Mouse (Mus musculus) heart, embryonic 10.5 days (tissue): ENCODE measurements around the gene Cxcl2. TPM values are rescaled to one million over a fixed set of nuclear protein-coding genes. Genes with fewer than 3 reads are reported as not detected.

ENCODE experiments used
- polyA plus RNA-seq: library from polyadenylated mRNA; unstranded; fragments of >200 nt; fragmentation: Nextera tagmentation; extraction: Ambion mirVana; gene quantifications from 2 replicates; pipeline ENCODE4 v1.2.1, GENCODE M21; 2016

Gene Cxcl2
- polyA plus RNA-seq, 1 experiment from 2014 or later, result not detected

Other genes starting within 250 kb of the Cxcl2 start
- gene Cxcl5, start 144.5 kb upstream of the Cxcl2 start, polyA plus RNA-seq, result 0.21 TPM in 1 of 2 replicates, not detected in the other
- 9.8 and 13.4 TPM in 2 replicates for gene Ppbp, start 135.4 kb upstream of the Cxcl2 start, polyA plus RNA-seq
- 72.7 and 81.1 TPM in 2 replicates for gene Pf4, start 131.4 kb upstream of the Cxcl2 start, polyA plus RNA-seq
- gene Cxcl3, start 117.8 kb upstream of the Cxcl2 start, polyA plus RNA-seq, result 0.13 TPM in 1 of 2 replicates, not detected in the other
- 0.15 TPM in 1 of 2 replicates, not detected in the other for gene Cxcl15, start 109.3 kb upstream of the Cxcl2 start, polyA plus RNA-seq
- gene Cxcl1, start 12.6 kb upstream of the Cxcl2 start, polyA plus RNA-seq, result 0.24 TPM in 1 of 2 replicates, not detected in the other
- 28.1 and 34.1 TPM in 2 replicates for gene Mthfd2l, start 27.2 kb downstream of the Cxcl2 start, polyA plus RNA-seq
- gene Epgn, start 123.6 kb downstream of the Cxcl2 start, polyA plus RNA-seq, result 0.07 and 0.14 TPM in 2 replicates
- gene Ereg, start 170.8 kb downstream of the Cxcl2 start, polyA plus RNA-seq, result 0.06 and 0.10 TPM in 2 replicates
- gene Areg, start 235.7 kb downstream of the Cxcl2 start, polyA plus RNA-seq, result 0.34 TPM in 1 of 2 replicates, not detected in the other